Mouse (Mus musculus) lung, postnatal 0 days (tissue): ENCODE measurements around the gene App.

Experiments used
- CTCF ChIP-seq: IDR thresholded peaks from 2 replicates; pipeline ENCODE4 v1.5.1; 2016; ENCODE audit warnings: antibody characterized with exemption, mild to moderate bottlenecking
- EP300 ChIP-seq: IDR thresholded peaks from 2 replicates; pipeline ENCODE4 v1.6.1; 2016; ENCODE audit warnings: antibody characterized with exemption, mild to moderate bottlenecking, control low read depth

DNA sequence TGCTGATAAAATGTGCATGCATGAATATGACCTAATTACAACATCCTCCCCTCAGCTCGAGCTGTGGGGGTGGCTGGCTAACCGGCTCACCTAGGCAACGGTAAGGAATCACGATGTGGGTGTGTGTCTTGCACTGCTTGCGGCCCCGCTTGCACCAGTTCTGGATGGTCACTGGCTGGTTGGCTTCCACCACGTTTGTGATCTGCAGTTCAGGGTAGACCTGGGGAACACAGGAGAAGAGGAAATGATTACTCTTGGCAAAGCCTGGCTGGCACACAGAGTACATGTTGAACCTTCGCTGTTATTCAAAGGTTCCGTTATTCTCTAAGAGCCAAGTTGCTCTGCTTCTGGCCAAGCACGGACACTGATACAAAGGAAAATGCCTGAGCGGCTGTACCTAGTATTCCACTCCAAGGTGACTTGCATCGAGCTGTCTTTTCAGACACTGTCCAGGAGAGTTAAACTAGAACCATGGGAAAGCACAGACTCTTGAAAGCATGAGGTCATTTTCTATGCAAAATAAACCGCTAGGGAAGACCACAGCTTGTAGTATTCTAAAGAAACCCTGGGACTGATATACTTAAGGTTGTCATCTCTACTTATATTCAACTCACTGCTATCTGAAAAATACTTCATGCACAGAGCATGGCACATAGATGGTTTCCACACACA, 70.3 kb downstream of the App start:
- TF ChIP-seq CTCF (no peak), EP300 (no peak)
